Mouse (Mus musculus) mouse trophoblast stem cell (cell line): ENCODE data around the gene Krt27.

Source experiments
- in situ Hi-C, 2 experiments: fragments of 300-500 bp; cut with MseI, MboI; formaldehyde crosslinking; loops; 2 replicates in 1 of 2; 3 replicates in 1 of 2; pipeline ENCODE4 v1.15.1; 2025

Gene Krt27

GRCm38 (mm10) chr11:99351004-99351403, at the start of gene Krt27:
Krt27 (minus strand) TSS chr11:99351104.
- in situ Hi-C loops: no loop called here

GRCm38 (mm10) chr11:99399956-99400549, 49.1 kb upstream of the Krt27 start:
- in situ Hi-C loops: no loop called here

GRCm38 (mm10) chr11:99398832-99399231, 47.9 kb upstream of the Krt27 start:
- in situ Hi-C loops: no loop called here

GRCm38 (mm10) chr11:99398084-99398483, 47.2 kb upstream of the Krt27 start:
- in situ Hi-C loops: no loop called here

- in situ Hi-C loops: no loop called here
Measured at GRCm38 (mm10) chr11:99396661-99397060, 45.8 kb upstream of the Krt27 start.

- in situ Hi-C loops: no loop called here
Measured at GRCm38 (mm10) chr11:99396034-99396433, 45.1 kb upstream of the Krt27 start.

GRCm38 (mm10) chr11:99392492-99392891, 41.6 kb upstream of the Krt27 start:
- in situ Hi-C loops: no loop called here

- in situ Hi-C loops: no loop called here
Measured at GRCm38 (mm10) chr11:99391375-99391774, 40.5 kb upstream of the Krt27 start.

GRCm38 (mm10) chr11:99390866-99391265, 40.0 kb upstream of the Krt27 start:
- in situ Hi-C loops: no loop called here

- in situ Hi-C loops: no loop called here
Measured at GRCm38 (mm10) chr11:99389264-99389663, 38.4 kb upstream of the Krt27 start, which contains the start of gene Krt10. Krt10 (minus strand) TSS chr11:99389364.

- in situ Hi-C loops: no loop called here
Measured at GRCm38 (mm10) chr11:99388661-99389060, 37.8 kb upstream of the Krt27 start.

- in situ Hi-C loops: no loop called here
Measured at GRCm38 (mm10) chr11:99385813-99386721, 35.2 kb upstream of the Krt27 start.

GRCm38 (mm10) chr11:99379568-99379967, 28.7 kb upstream of the Krt27 start:
- in situ Hi-C loops: no loop called here

- in situ Hi-C loops: no loop called here
Measured at GRCm38 (mm10) chr11:99374803-99375202, 23.9 kb upstream of the Krt27 start, which contains the start of gene Krt28. Krt28 (minus strand) TSS chr11:99374903.

- in situ Hi-C loops: loop anchor here in 1 of 2 experiments (5.0 kb wide), 1 partner anchor 58 kb away; no protein-coding TSS in a partner anchor
Measured at GRCm38 (mm10) chr11:99369853-99370451, 19.0 kb upstream of the Krt27 start.

- in situ Hi-C loops: loop anchor here in 1 of 2 experiments (5.0 kb wide), 1 partner anchor 57 kb away; no protein-coding TSS in a partner anchor
Measured at GRCm38 (mm10) chr11:99369229-99369628, 18.3 kb upstream of the Krt27 start.

- in situ Hi-C loops: loop anchor here in 1 of 2 experiments (5.0 kb wide), 1 partner anchor 54 kb away; no protein-coding TSS in a partner anchor
Measured at GRCm38 (mm10) chr11:99366791-99367190, 15.9 kb upstream of the Krt27 start.

- in situ Hi-C loops: loop anchor here in 1 of 2 experiments (5.0 kb wide), 1 partner anchor 52 kb away; no protein-coding TSS in a partner anchor
Measured at GRCm38 (mm10) chr11:99364412-99364811, 13.5 kb upstream of the Krt27 start.

- in situ Hi-C loops: loop anchor here in 1 of 2 experiments (5.0 kb wide), 1 partner anchor 49 kb away; no protein-coding TSS in a partner anchor
Measured at GRCm38 (mm10) chr11:99361423-99361822, 10.5 kb upstream of the Krt27 start.

GRCm38 (mm10) chr11:99339299-99339847, 11.5 kb downstream of the Krt27 start:
- in situ Hi-C loops: no loop called here

- in situ Hi-C loops: no loop called here
Measured at GRCm38 (mm10) chr11:99337866-99338265, 13.0 kb downstream of the Krt27 start, which contains the start of gene Krt26. Krt26 (minus strand) TSS chr11:99337966.
